Mouse (Mus musculus) hindbrain, embryonic 16.5 days (tissue): ENCODE measurements around the gene Mas1. TPM values are rescaled to one million over a fixed set of nuclear protein-coding genes. Genes with fewer than 3 reads are reported as not detected.

Source experiments
- ATAC-seq: fragments of 200-750 bp; cut with Nextera tagmentation; 2 replicates; pipeline ENCODE4 v1.8.0; 2017; ENCODE audit warnings: moderate TSS enrichment, moderate library complexity
- H3K27ac ChIP-seq: fragments of 300-500 bp; sonication (generic); 2 replicates; pipeline ENCODE4 v1.5.1; 2014; ENCODE audit warnings: low read depth, mild to moderate bottlenecking, control low read depth, low read length, moderate library complexity
- H3K27me3 ChIP-seq: fragments of 300-500 bp; sonication (generic); replicated peaks from 2 replicates; pipeline ENCODE4 v1.6.1; 2014; ENCODE audit warnings: low read length; ENCODE audit not compliant: control insufficient read depth, insufficient read depth
- H3K36me3 ChIP-seq: fragments of 300-500 bp; sonication (generic); 2 replicates; pipeline ENCODE4 v1.6.1; 2014; ENCODE audit warnings: mild to moderate bottlenecking, low read length, moderate library complexity, mixed read lengths; ENCODE audit not compliant: control insufficient read depth, insufficient read depth
- H3K4me1 ChIP-seq: fragments of 300-500 bp; sonication (generic); 2 replicates; pipeline ENCODE4 v1.6.1; 2014; ENCODE audit warnings: low read depth, low read length; ENCODE audit not compliant: control insufficient read depth, insufficient read depth
- H3K4me2 ChIP-seq: fragments of 300-500 bp; sonication (generic); 2 replicates; pipeline ENCODE4 v1.6.1; 2014; ENCODE audit warnings: mild to moderate bottlenecking, low read length, control low read depth, moderate library complexity
- H3K4me3 ChIP-seq: fragments of 300-500 bp; sonication (generic); 2 replicates; pipeline ENCODE4 v1.5.1; 2014; ENCODE audit warnings: mild to moderate bottlenecking, low read length, control low read depth, moderate library complexity
- H3K9ac ChIP-seq: fragments of 300-500 bp; sonication (generic); 2 replicates; pipeline ENCODE4 v1.6.1; 2014; ENCODE audit warnings: low read depth, mild to moderate bottlenecking, control low read depth, low read length, moderate library complexity
- H3K9me3 ChIP-seq: fragments of 300-500 bp; sonication (generic); 2 replicates; pipeline ENCODE4 v1.6.1; 2014; ENCODE audit warnings: mild to moderate bottlenecking, low read length, moderate library complexity; ENCODE audit not compliant: control insufficient read depth
- WGBS: fragments of 180-500 bp; shearing (Covaris S2); extraction: QIAGEN DNeasy Blood & Tissue Kit; methylation state at CpG from one replicate; pipeline ENCODE4 v1.1.7; 2014; 5-methylcytosine and 5-hydroxymethylcytosine counted together
- polyA plus RNA-seq: library from polyadenylated mRNA; unstranded; fragments of >200 nt; fragmentation: Nextera tagmentation; extraction: Ambion mirVana; gene quantifications from 2 replicates; pipeline ENCODE4 v1.2.1, GENCODE M21; 2015

Mas1 gene
- polyA plus RNA-seq, 1 experiment from 2014 or later: 0.18 TPM

- no peaks in the 10 kb centered on the region for H3K9me3 ChIP-seq
- H3K4me2 ChIP-seq: no peak overlapping the region
- H3K27ac ChIP-seq: no peak overlapping the region
- H3K4me3 ChIP-seq: no peak overlapping the region
- H3K4me1 ChIP-seq: no peaks in the 10 kb centered on the region
- ATAC-seq: no peak
- no peak overlapping the region for H3K9ac ChIP-seq
- no peaks in the 10 kb centered on the region for H3K27me3 ChIP-seq
- no peaks in the 10 kb centered on the region for H3K36me3 ChIP-seq
- 39% methylated on average over 4 of the region's 4 CpGs for WGBS
Measured at GRCm38 (mm10) chr17:12858072-12858471, 9.9 kb downstream of the Mas1 start.

GRCm38 (mm10) chr17:12857395-12857794 is 10.5 kb downstream of the Mas1 start:
- Histone ChIP-seq H3K9me3 (no peaks in the 10 kb centered on the region), H3K4me1 (no peaks in the 10 kb centered on the region), H3K9ac (no peak overlapping the region), H3K36me3 (no peaks in the 10 kb centered on the region), H3K27me3 (no peaks in the 10 kb centered on the region), H3K4me2 (no peak overlapping the region), H3K27ac (no peak overlapping the region), H3K4me3 (no peak overlapping the region)
- ATAC-seq: no peak
- 53% methylated on average over 3 of the region's 3 CpGs for WGBS

GRCm38 (mm10) chr17:12854386-12854785 is 13.6 kb downstream of the Mas1 start:
- H3K9ac ChIP-seq: no peak overlapping the region
- 96% methylated on average over 11 of the region's 11 CpGs for WGBS
- no peak overlapping the region for H3K4me3 ChIP-seq
- no peaks in the 10 kb centered on the region for H3K4me1 ChIP-seq
- no peaks in the 10 kb centered on the region for H3K9me3 ChIP-seq
- no peaks in the 10 kb centered on the region for H3K36me3 ChIP-seq
- no peak overlapping the region for H3K27ac ChIP-seq
- no peak overlapping the region for H3K4me2 ChIP-seq
- H3K27me3 ChIP-seq: no peaks in the 10 kb centered on the region
- ATAC-seq: no peak

- Histone ChIP-seq H3K4me2 (no peak overlapping the region), H3K27me3 (no peaks in the 10 kb centered on the region), H3K4me1 (no peaks in the 10 kb centered on the region), H3K36me3 (no peaks in the 10 kb centered on the region), H3K4me3 (no peak overlapping the region), H3K9me3 (no peaks in the 10 kb centered on the region), H3K27ac (no peak overlapping the region), H3K9ac (no peak overlapping the region)
- ATAC-seq: no peak
- 75% methylated on average over 2 of the region's 2 CpGs for WGBS
Measured at GRCm38 (mm10) chr17:12853821-12854220, 14.1 kb downstream of the Mas1 start.

- no peaks in the 10 kb centered on the region for H3K27me3 ChIP-seq
- no peaks in the 10 kb centered on the region for H3K4me1 ChIP-seq
- no peak overlapping the region for H3K27ac ChIP-seq
- no peak overlapping the region for H3K9ac ChIP-seq
- no peaks in the 10 kb centered on the region for H3K9me3 ChIP-seq
- H3K4me3 ChIP-seq: no peak overlapping the region
- ATAC-seq: no peak
- WGBS: 70% methylated on average over 11 of the region's 11 CpGs
- H3K4me2 ChIP-seq: no peak overlapping the region
- no peaks in the 10 kb centered on the region for H3K36me3 ChIP-seq
Measured at GRCm38 (mm10) chr17:12851689-12852088, 16.3 kb downstream of the Mas1 start.

GRCm38 (mm10) chr17:12849778-12850382 is 18.1 kb downstream of the Mas1 start:
- 87% methylated on average over 8 of the region's 8 CpGs for WGBS
- ATAC-seq: no peak
- H3K9ac ChIP-seq: no peak overlapping the region
- H3K4me3 ChIP-seq: no peak overlapping the region
- no peak overlapping the region for H3K27ac ChIP-seq
- no peaks in the 10 kb centered on the region for H3K9me3 ChIP-seq
- no peaks in the 10 kb centered on the region for H3K36me3 ChIP-seq
- H3K27me3 ChIP-seq: no peaks in the 10 kb centered on the region
- no peaks in the 10 kb centered on the region for H3K4me1 ChIP-seq
- no peak overlapping the region for H3K4me2 ChIP-seq

- Histone ChIP-seq H3K4me2 (no peak overlapping the region), H3K9ac (no peak overlapping the region), H3K27me3 (no peaks in the 10 kb centered on the region), H3K27ac (no peak overlapping the region), H3K4me1 (no peaks in the 10 kb centered on the region), H3K36me3 (no peaks in the 10 kb centered on the region), H3K9me3 (no peaks in the 10 kb centered on the region), H3K4me3 (no peak overlapping the region)
- WGBS: 66% methylated on average over 4 of the region's 4 CpGs
- no peak for ATAC-seq
Measured at GRCm38 (mm10) chr17:12847736-12848135, 20.2 kb downstream of the Mas1 start.

- H3K36me3 ChIP-seq: no peaks in the 10 kb centered on the region
- no peak for ATAC-seq
- 78% methylated on average over 5 of the region's 5 CpGs for WGBS
- no peak overlapping the region for H3K27ac ChIP-seq
- H3K27me3 ChIP-seq: no peaks in the 10 kb centered on the region
- no peaks in the 10 kb centered on the region for H3K9me3 ChIP-seq
- no peak overlapping the region for H3K4me3 ChIP-seq
- no peaks in the 10 kb centered on the region for H3K4me1 ChIP-seq
- no peak overlapping the region for H3K4me2 ChIP-seq
- H3K9ac ChIP-seq: no peak overlapping the region
Measured at GRCm38 (mm10) chr17:12846474-12846873, 21.5 kb downstream of the Mas1 start.

GRCm38 (mm10) chr17:12845862-12846261 is 22.1 kb downstream of the Mas1 start:
- WGBS: 44% methylated on average over 5 of the region's 5 CpGs
- H3K4me1 ChIP-seq: no peaks in the 10 kb centered on the region

GRCm38 (mm10) chr17:12844540-12844939 is 23.4 kb downstream of the Mas1 start:
- WGBS: 92% methylated on average over 4 of the region's 4 CpGs
- no peak for ATAC-seq

More at GRCm38 (mm10) chr17:12845862-12846261, 22.1 kb downstream of the Mas1 start:
- H3K36me3 ChIP-seq: no peaks in the 10 kb centered on the region
- no peak overlapping the region for H3K4me3 ChIP-seq
- no peak overlapping the region for H3K9ac ChIP-seq
- no peaks in the 10 kb centered on the region for H3K27me3 ChIP-seq
- no peaks in the 10 kb centered on the region for H3K9me3 ChIP-seq
- no peak overlapping the region for H3K4me2 ChIP-seq
- ATAC-seq: no peak
- H3K27ac ChIP-seq: no peak overlapping the region

More at GRCm38 (mm10) chr17:12844540-12844939, 23.4 kb downstream of the Mas1 start:
- Histone ChIP-seq H3K4me1 (no peaks in the 10 kb centered on the region), H3K9me3 (no peaks in the 10 kb centered on the region), H3K27me3 (no peaks in the 10 kb centered on the region), H3K27ac (no peak overlapping the region), H3K4me3 (no peak overlapping the region), H3K4me2 (no peak overlapping the region), H3K36me3 (no peaks in the 10 kb centered on the region), H3K9ac (no peak overlapping the region)
